Comparison of ENCODE assay signal across 8 mouse cellular contexts in the genomic region with DNA sequence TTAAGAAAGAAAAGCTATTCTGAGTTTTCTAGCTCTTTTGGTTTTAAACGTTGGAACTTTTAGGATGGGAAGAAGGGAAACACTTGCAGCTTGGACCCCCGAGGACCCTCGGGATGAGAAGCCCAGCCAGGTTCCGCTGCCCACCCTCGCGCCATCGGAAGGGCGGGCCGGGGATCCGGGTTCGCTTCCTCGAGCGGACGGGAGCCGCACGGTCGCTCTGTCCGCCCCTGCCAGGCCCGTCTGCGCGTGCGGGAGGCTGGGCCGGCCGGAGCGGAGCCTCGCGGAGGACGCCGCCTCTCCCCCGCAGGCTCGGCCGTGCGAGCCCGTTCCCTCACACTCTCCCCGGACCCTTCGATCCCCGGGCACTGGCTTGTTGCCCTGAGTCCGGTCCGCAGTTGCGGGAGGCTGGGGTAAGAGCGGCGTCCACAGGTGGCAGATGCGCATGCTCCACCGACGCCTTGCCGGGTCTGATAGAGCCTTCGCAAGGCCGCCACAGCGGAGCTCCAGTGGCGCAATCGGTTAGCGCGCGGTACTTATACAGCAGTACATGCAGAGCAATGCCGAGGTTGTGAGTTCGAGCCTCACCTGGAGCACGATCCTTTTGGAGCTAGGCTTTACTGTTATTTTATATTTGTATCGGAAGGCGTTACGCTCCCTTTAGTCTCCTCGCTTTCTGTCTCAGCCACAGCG. TPM values are rescaled to one million over a fixed set of nuclear protein-coding genes. Genes with fewer than 3 reads are reported as not detected.
DNase-seq lines count a peak whose midpoint lies in the region; ATAC-seq and TF ChIP-seq lines count a peak whose summit lies in the region.

No protein-coding gene starts in this region.

- peaks cover 48% of the 10 kb centered on the region for H3K4me1 ChIP-seq in G1E (ENCODE audit: insufficient read depth, low read depth, low read length)
- H3K4me1 ChIP-seq in forebrain, postnatal 0 days (ENCODE audit: insufficient read depth) = no peaks in the 10 kb centered on the region
- peaks cover 5% of the 10 kb centered on the region for H3K4me1 ChIP-seq in lung, embryonic 16.5 days (replicated peaks; ENCODE audit: control insufficient read depth, insufficient read depth, low read length)

- peak overlapping the region; percentile 87 for H3K4me3 ChIP-seq in G1E (ENCODE audit: low read depth, low read length)
- H3K4me3 ChIP-seq in forebrain, postnatal 0 days (ENCODE audit: low read depth, low read length) = peak overlapping the region; percentile 65
- peak overlapping the region; percentile 67 for H3K4me3 ChIP-seq in lung, embryonic 16.5 days (ENCODE audit: low read length)

- no peak for TF ChIP-seq CTCF in G1E (IDR thresholded peaks at IDR 0.05; ENCODE audit: low read depth, low read length)
- peak; percentile 23; the same call in 1 of the 2 replicates for TF ChIP-seq CTCF in forebrain, postnatal 0 days (IDR thresholded peaks at IDR 0.05; ENCODE audit: low read depth)

- no peaks in the 10 kb centered on the region for H3K36me3 ChIP-seq in G1E (replicated peaks)
- no peaks in the 10 kb centered on the region for H3K36me3 ChIP-seq in forebrain, postnatal 0 days (ENCODE audit: insufficient read depth)
- no peaks in the 10 kb centered on the region for H3K36me3 ChIP-seq in lung, embryonic 16.5 days (ENCODE audit: control insufficient read depth, insufficient read depth, low read length)

- peak overlapping the region; percentile 90 for H3K27ac ChIP-seq in forebrain, postnatal 0 days (ENCODE audit: low read depth, low read length)
- H3K27ac ChIP-seq in lung, embryonic 16.5 days (ENCODE audit: low read length) = peak overlapping the region; percentile 79

- peak; percentile 81 for DNase-seq in G1E (ENCODE audit: low spot score)
- DNase-seq in cerebellum, adult 18-20 months = peak; percentile 94 to 99
- peak; percentile 98 for DNase-seq in forebrain, postnatal 0 days
- DNase-seq in layer of hippocampus, adult 9-10 months (ENCODE audit: low spot score) = peak; percentile 98
- peak; percentile 99 for DNase-seq in ovary, postnatal 10 days (ENCODE audit: low spot score)
- peak; percentile 92 to 98 for DNase-seq in thymus, postnatal 10 days (ENCODE audit: low spot score in 2 of 2)

- H3K9me3 ChIP-seq in G1E (replicated peaks) = peaks cover 5% of the 10 kb centered on the region
- H3K9me3 ChIP-seq in forebrain, postnatal 0 days (ENCODE audit: low read length) = no peaks in the 10 kb centered on the region
- no peaks in the 10 kb centered on the region for H3K9me3 ChIP-seq in lung, embryonic 16.5 days (ENCODE audit: control insufficient read depth, low read length)

- H3K9ac ChIP-seq in forebrain, postnatal 0 days = peak overlapping the region; percentile 73
- H3K9ac ChIP-seq in lung, embryonic 16.5 days (ENCODE audit: low read length) = peak overlapping the region; percentile 81

- H3K4me2 ChIP-seq in forebrain, postnatal 0 days (ENCODE audit: low read depth) = peak overlapping the region; percentile 61
- H3K4me2 ChIP-seq in lung, embryonic 16.5 days (ENCODE audit: low read depth, low read length) = peak overlapping the region; percentile 65

- peak; percentile 30; the same call in 1 of the 2 replicates for ATAC-seq in G1E (ENCODE audit: extremely low read depth, insufficient number of reproducible peaks, low FRiP score, poor library complexity, severe bottlenecking)
- ATAC-seq in forebrain, postnatal 0 days = peak; percentile 94
- ATAC-seq in hematopoietic stem cell, adult 5-6 weeks (replicated peaks in 1 of 2; ENCODE audit: insufficient read depth in 1 of 2, low FRiP score in 2 of 2, low TSS enrichment in 1 of 2, low read depth in 1 of 2, poor library complexity in 2 of 2, severe bottlenecking in 2 of 2) = peak; percentile 65 to 79
- peak; percentile 95 for ATAC-seq in lung, embryonic 16.5 days (ENCODE audit: low read depth)

- WGBS in forebrain, postnatal 0 days = under 1% methylated on average over 62 of the region's 62 CpGs
- WGBS in lung, embryonic 16.5 days = under 1% methylated on average over 38 of the region's 62 CpGs

- peaks cover 12% of the 10 kb centered on the region; the same call in 1 of the 2 replicates for H3K27me3 ChIP-seq in G1E (ENCODE audit: insufficient read depth, low read length)
- no peaks in the 10 kb centered on the region for H3K27me3 ChIP-seq in forebrain, postnatal 0 days (ENCODE audit: insufficient read depth, low read length)
- no peaks in the 10 kb centered on the region for H3K27me3 ChIP-seq in lung, embryonic 16.5 days (ENCODE audit: control insufficient read depth, insufficient read depth, low read depth, low read length)

RNA-seq across cellular contexts. Expression of gene Haao, which starts 13.8 kb away (rescaled TPM):
- total RNA-seq in G1E (2014; fragmentation: Nextera tagmentation) (4.8 and 11.9 TPM in 2 replicates), G1E (2017) (0.05 and 0.17 TPM in 2 replicates)
- polyA plus RNA-seq in G1E (2012) = 1.1 and 1.5 TPM in 2 replicates
- not detected in 2 replicates for total RNA-seq in forebrain, postnatal 0 days (2014; rRNA removed)
- polyA plus RNA-seq in forebrain, postnatal 0 days (2015; fragmentation: Nextera tagmentation; extraction: Ambion mirVana) = not detected in 2 replicates
- total RNA-seq in hematopoietic stem cell, adult 5-6 weeks (2017) = 30.9 and 33.2 TPM in 2 replicates
- polyA plus RNA-seq in lung, embryonic 16.5 days (2015; fragmentation: Nextera tagmentation; extraction: Ambion mirVana) = 1.8 and 2.3 TPM in 2 replicates

Comparison
In these comparisons a context has a peak if more than half of its experiments do, and no peak if none do; other contexts are left out.
1. Peak in every context shown above with its lines: DNase-seq, ATAC-seq, H3K4me3 ChIP-seq and H3K27ac ChIP-seq.
2. ATAC-seq: peak in every context shown above with its lines; median percentile 95 in lung, embryonic 16.5 days; 94 in forebrain, postnatal 0 days; 72 in hematopoietic stem cell, adult 5-6 weeks; 30 in G1E.